Mouse (Mus musculus): ENCODE data around the gene Fgfr2. TPM values are rescaled to one million over a fixed set of nuclear protein-coding genes. Genes with fewer than 3 reads are reported as not detected.

Fgfr2 gene
- polyA plus RNA-seq, 1 experiment: 14.7 TPM

GRCm38 (mm10) chr7:133041784-133042183 is 81.4 kb downstream of the Fgfr2 start:
- Histone ChIP-seq H3K36me3 (ENCODE audit: control insufficient read depth, insufficient read depth, low read length) (no peaks in the 10 kb centered on the region), H3K27ac (ENCODE audit: insufficient read depth, low read depth, low read length) (0 out of 2 replicates have a peak overlapping the region, but pooled peaks have one; percentile 1), H3K4me1 (ENCODE audit: control insufficient read depth, insufficient read depth, insufficient read length, low read length) (peaks cover 32% of the 10 kb centered on the region), H3K27me3 (ENCODE audit: control insufficient read depth, insufficient read depth, low read length) (no peaks in the 10 kb centered on the region), H3K4me3 (ENCODE audit: low read depth, low read length) (no peak overlapping the region)
- 32% methylated on average over 3 of the region's 3 CpGs for WGBS
- TF ChIP-seq CTCF (IDR thresholded peaks at IDR 0.05; ENCODE audit: extremely low read depth, insufficient read length, insufficient replicate concordance, low read depth, low read length): no peak
- TF ChIP-seq POLR2A (IDR thresholded peaks at IDR 0.05; ENCODE audit: low read depth, low read length): no peak

DNA sequence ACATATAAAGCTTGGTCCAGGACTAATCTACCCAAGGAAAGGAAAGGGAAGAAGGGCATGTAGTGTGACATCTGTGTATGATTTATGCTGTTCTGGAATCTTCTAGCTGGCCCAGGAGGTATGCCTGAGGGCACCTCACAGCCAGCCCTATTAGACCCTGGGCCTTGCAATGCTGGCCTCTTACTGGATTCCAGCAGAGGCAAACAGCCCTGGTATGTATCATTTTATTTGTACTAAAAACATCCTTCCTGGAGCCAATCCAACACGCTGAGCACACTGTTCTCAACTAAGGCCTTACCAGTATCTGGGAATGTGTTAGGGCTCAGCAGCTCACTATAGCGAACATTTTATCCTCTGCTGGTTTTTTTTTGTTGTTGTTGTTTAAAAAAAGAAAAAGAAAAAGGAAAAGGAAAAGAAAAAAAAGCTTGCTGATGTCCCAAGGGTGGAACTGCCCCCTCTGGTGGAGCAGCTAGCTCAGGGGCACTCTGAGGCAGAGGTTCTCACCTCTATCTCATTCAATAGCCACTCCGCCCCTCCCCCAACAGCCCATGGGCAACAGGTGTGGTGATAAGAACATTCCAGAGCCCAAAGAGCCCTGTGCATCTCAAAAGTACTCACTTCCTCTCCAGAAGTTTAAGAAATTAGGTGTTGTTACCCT is 82.3 kb downstream of the Fgfr2 start:
- Histone ChIP-seq H3K4me3 (ENCODE audit: low read depth, low read length) (no peak overlapping the region), H3K36me3 (ENCODE audit: control insufficient read depth, insufficient read depth, low read length) (no peaks in the 10 kb centered on the region), H3K4me1 (ENCODE audit: control insufficient read depth, insufficient read depth, insufficient read length, low read length) (peaks cover 27% of the 10 kb centered on the region), H3K27me3 (ENCODE audit: control insufficient read depth, insufficient read depth, low read length) (no peaks in the 10 kb centered on the region), H3K27ac (ENCODE audit: insufficient read depth, low read depth, low read length) (peak overlapping the region; percentile 1)
- 52% methylated on average over 3 of the region's 3 CpGs for whole genome bisulfite sequencing
- TF ChIP-seq POLR2A (IDR thresholded peaks at IDR 0.05; ENCODE audit: low read depth, low read length) (no peak), CTCF (IDR thresholded peaks at IDR 0.05; ENCODE audit: extremely low read depth, insufficient read length, insufficient replicate concordance, low read depth, low read length) (peak; percentile 21; the same call in 1 of the 2 replicates)

DNA sequence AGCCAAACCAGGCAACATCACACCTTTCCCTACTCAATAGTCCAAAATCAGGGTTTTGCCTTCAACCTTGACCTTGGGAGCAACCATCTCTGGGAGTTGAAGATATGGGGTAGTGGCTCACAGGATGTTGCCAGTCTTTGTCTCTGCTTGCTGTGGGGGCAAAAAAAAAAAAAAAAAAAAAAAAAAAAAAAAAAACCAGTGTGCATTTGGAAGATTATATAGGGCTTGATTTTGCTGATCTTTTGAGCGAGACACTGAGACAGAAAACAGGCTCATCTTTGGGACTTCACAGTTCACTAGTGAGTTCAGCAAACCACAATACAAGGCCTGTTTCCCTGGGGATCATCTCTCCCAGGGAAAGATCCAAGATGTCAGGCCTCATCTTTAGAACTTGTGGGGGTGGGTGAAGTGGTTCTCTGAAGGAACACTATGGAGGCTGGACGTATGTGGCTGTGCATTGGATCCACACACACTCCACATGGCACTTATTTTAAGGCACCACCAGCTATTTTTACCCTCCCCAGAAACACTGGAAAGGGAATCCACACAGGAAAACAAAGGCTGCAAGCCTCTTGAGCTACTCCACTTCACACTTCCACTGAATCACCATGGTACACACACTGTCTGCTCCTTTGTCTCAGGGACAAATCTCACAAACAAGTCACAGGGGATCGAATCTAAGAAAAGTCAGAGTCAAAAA is 83.4 kb downstream of the Fgfr2 start:
- no peak overlapping the region for H3K4me3 ChIP-seq (ENCODE audit: low read depth, low read length)
- H3K27ac ChIP-seq (ENCODE audit: insufficient read depth, low read depth, low read length): no peak overlapping the region
- WGBS: 86% methylated on average over 3 of the region's 3 CpGs
- no peaks in the 10 kb centered on the region for H3K36me3 ChIP-seq (ENCODE audit: control insufficient read depth, insufficient read depth, low read length)
- H3K27me3 ChIP-seq (ENCODE audit: control insufficient read depth, insufficient read depth, low read length): no peaks in the 10 kb centered on the region
- H3K4me1 ChIP-seq (ENCODE audit: control insufficient read depth, insufficient read depth, insufficient read length, low read length): peaks cover 23% of the 10 kb centered on the region
- TF ChIP-seq CTCF (IDR thresholded peaks at IDR 0.05; ENCODE audit: extremely low read depth, insufficient read length, insufficient replicate concordance, low read depth, low read length) (no peak), POLR2A (IDR thresholded peaks at IDR 0.05; ENCODE audit: low read depth, low read length) (no peak)

DNA sequence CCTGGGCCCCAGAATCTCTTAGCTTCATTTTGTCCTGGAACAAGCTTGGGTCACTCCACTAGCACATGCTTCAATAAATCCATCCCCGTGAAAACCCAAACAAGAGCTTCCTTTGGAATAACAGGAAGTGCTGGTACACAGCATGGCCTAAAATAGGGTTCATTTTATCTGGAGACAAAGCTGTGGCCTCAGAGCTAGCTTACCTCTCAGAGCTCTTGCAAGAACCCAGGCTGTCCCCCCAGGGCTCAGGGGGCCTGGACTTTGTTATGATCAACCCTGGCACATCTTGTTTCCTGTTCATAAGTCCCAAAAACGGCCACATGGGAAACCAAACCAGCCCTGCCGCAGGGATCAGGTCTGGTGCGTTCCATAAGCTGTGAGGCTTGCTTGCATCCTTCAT is 85.5 kb downstream of the Fgfr2 start:
- no peak for TF ChIP-seq CTCF (IDR thresholded peaks at IDR 0.05; ENCODE audit: extremely low read depth, insufficient read length, insufficient replicate concordance, low read depth, low read length)
- Histone ChIP-seq H3K4me1 (ENCODE audit: control insufficient read depth, insufficient read depth, insufficient read length, low read length) (peaks cover 23% of the 10 kb centered on the region), H3K4me3 (ENCODE audit: low read depth, low read length) (no peak overlapping the region), H3K27ac (ENCODE audit: insufficient read depth, low read depth, low read length) (no peak overlapping the region), H3K36me3 (ENCODE audit: control insufficient read depth, insufficient read depth, low read length) (no peaks in the 10 kb centered on the region), H3K27me3 (ENCODE audit: control insufficient read depth, insufficient read depth, low read length) (no peaks in the 10 kb centered on the region)
- WGBS: 41% methylated on average over 4 of the region's 4 CpGs

DNA sequence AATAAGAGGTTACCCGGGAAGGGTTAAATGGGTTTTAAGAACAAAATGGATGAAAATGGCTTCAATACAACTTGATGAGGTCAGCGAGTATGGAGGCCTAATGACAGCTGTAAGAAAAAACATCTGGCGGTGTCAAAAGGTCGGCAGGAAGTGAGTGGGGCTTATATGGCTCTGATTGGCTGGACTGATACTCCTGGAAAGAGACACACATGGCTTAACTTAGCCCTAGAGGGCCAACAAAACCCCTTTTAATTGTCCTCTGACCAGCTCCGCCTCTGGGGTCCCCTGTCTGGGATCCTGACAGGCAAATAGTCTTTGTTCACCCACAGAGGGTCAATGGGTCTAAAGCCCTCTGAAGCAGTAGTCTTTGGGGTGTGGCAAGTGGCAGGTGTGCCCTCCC is 85.9 kb downstream of the Fgfr2 start:
- Histone ChIP-seq H3K4me1 (ENCODE audit: control insufficient read depth, insufficient read depth, insufficient read length, low read length) (peaks cover 21% of the 10 kb centered on the region), H3K36me3 (ENCODE audit: control insufficient read depth, insufficient read depth, low read length) (no peaks in the 10 kb centered on the region), H3K27ac (ENCODE audit: insufficient read depth, low read depth, low read length) (no peak overlapping the region), H3K4me3 (ENCODE audit: low read depth, low read length) (no peak overlapping the region), H3K27me3 (ENCODE audit: control insufficient read depth, insufficient read depth, low read length) (no peaks in the 10 kb centered on the region)
- TF ChIP-seq POLR2A (IDR thresholded peaks at IDR 0.05; ENCODE audit: low read depth, low read length): no peak
- no peak for TF ChIP-seq CTCF (IDR thresholded peaks at IDR 0.05; ENCODE audit: extremely low read depth, insufficient read length, insufficient replicate concordance, low read depth, low read length)
- 54% methylated on average over 5 of the region's 5 CpGs for WGBS

GRCm38 (mm10) chr7:133035901-133036300 is 87.2 kb downstream of the Fgfr2 start:
- TF ChIP-seq POLR2A (IDR thresholded peaks at IDR 0.05; ENCODE audit: low read depth, low read length) (no peak), CTCF (IDR thresholded peaks at IDR 0.05; ENCODE audit: extremely low read depth, insufficient read length, insufficient replicate concordance, low read depth, low read length) (no peak)
- Histone ChIP-seq H3K27me3 (ENCODE audit: control insufficient read depth, insufficient read depth, low read length) (no peaks in the 10 kb centered on the region), H3K4me3 (ENCODE audit: low read depth, low read length) (no peak overlapping the region), H3K4me1 (ENCODE audit: control insufficient read depth, insufficient read depth, insufficient read length, low read length) (peaks cover 8% of the 10 kb centered on the region; the same call in 1 of the 2 replicates), H3K27ac (ENCODE audit: insufficient read depth, low read depth, low read length) (no peak overlapping the region), H3K36me3 (ENCODE audit: control insufficient read depth, insufficient read depth, low read length) (no peaks in the 10 kb centered on the region)

DNA sequence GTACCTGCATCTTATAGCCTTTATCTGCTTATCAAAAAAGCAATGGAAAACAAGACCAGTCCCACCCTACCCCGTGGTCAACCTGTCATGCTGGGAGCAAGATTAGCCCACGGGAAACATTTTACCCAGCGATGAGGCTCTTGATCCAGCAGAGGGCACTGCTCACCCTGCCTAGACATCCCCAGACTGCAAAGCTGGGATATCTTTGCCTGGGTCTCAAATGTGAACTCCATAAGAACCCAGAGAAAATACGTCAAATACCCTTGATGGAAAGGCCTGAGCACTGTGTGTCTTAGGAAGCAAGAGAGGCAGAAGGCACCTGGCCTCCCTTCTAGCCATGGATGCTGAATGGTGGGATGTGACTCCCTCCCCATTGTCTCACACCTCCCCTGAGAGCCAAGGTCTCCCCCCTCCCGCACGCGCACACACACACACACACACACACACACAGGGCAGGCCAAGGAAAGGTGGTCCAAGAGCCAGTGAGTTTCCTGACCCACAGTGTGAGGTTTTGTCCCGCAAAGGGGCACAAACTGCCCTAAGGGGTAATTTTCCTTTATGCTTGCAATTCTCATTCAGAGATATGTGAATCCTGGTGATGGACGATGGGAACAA is 90.5 kb downstream of the Fgfr2 start:
- H3K4me3 ChIP-seq (ENCODE audit: low read depth, low read length): no peak overlapping the region
- TF ChIP-seq CTCF (IDR thresholded peaks at IDR 0.05; ENCODE audit: extremely low read depth, insufficient read length, insufficient replicate concordance, low read depth, low read length) (peak; percentile 90; the same call in 1 of the 2 replicates), POLR2A (IDR thresholded peaks at IDR 0.05; ENCODE audit: low read depth, low read length) (no peak; the same call in 1 of the 2 replicates)
- H3K27ac ChIP-seq (ENCODE audit: insufficient read depth, low read depth, low read length): no peak overlapping the region
- H3K4me1 ChIP-seq (ENCODE audit: control insufficient read depth, insufficient read depth, insufficient read length, low read length): peaks cover 15% of the 10 kb centered on the region; the same call in 1 of the 2 replicates
- 42% methylated on average over 9 of the region's 9 CpGs for whole genome bisulfite sequencing
- H3K36me3 ChIP-seq (ENCODE audit: control insufficient read depth, insufficient read depth, low read length): no peaks in the 10 kb centered on the region
- no peaks in the 10 kb centered on the region for H3K27me3 ChIP-seq (ENCODE audit: control insufficient read depth, insufficient read depth, low read length)

All from small intestine, adult 2 months (tissue).